Mouse (Mus musculus) adrenal gland, postnatal 0 days (tissue): ENCODE data around the gene Vmn1r211. TPM values are rescaled to one million over a fixed set of nuclear protein-coding genes. Genes with fewer than 3 reads are reported as not detected.

Experiments used
- polyA plus RNA-seq: library from polyadenylated mRNA; unstranded; fragments of >200 nt; fragmentation: Nextera tagmentation; extraction: Ambion mirVana; gene quantifications from 2 replicates; pipeline ENCODE4 v1.2.1, GENCODE M21; 2015

Gene Vmn1r211
- polyA plus RNA-seq = not detected in 2 replicates

GRCm38 (mm10) chr13:22857461-22857860, at the start of gene Vmn1r211:
Vmn1r211 (minus strand) TSS chr13:22857561.

GRCm38 (mm10) chr13:22884105-22884504, 26.7 kb upstream of the Vmn1r211 start, which contains the start of gene Vmn1r212:
Vmn1r212 (minus strand) TSS chr13:22884205.

GRCm38 (mm10) chr13:22831248-22831647, 26.1 kb downstream of the Vmn1r211 start, which contains the start of gene Vmn1r210:
Vmn1r210 (minus strand) TSS chr13:22831348.

GRCm38 (mm10) chr13:22809582-22809981, 47.8 kb downstream of the Vmn1r211 start, which contains the start of gene Vmn1r209:
Vmn1r209 (minus strand) TSS chr13:22809682.

Other genes with a start within 250 kb of the Vmn1r211 start
- not detected in 2 replicates for gene Vmn1r206, start 233.3 kb downstream of the Vmn1r211 start, polyA plus RNA-seq
- not detected in 2 replicates for gene Vmn1r207-ps, start 127.9 kb downstream of the Vmn1r211 start, polyA plus RNA-seq
- not detected in 2 replicates for gene Vmn1r208, start 80.2 kb downstream of the Vmn1r211 start, polyA plus RNA-seq
- not detected in 2 replicates for gene Vmn1r209, start 47.9 kb downstream of the Vmn1r211 start, polyA plus RNA-seq
- not detected in 2 replicates for gene Vmn1r210, start 26.2 kb downstream of the Vmn1r211 start, polyA plus RNA-seq
- not detected in 2 replicates for gene Vmn1r212, start 26.6 kb upstream of the Vmn1r211 start, polyA plus RNA-seq
- gene Vmn1r213, start 150.1 kb upstream of the Vmn1r211 start, polyA plus RNA-seq = not detected in 2 replicates
- gene Vmn1r214, start 172.9 kb upstream of the Vmn1r211 start, polyA plus RNA-seq = not detected in 2 replicates
- not detected in 2 replicates for gene Vmn1r215, start 210.5 kb upstream of the Vmn1r211 start, polyA plus RNA-seq